Mouse (Mus musculus): Measurements from ENCODE around the gene Etv5. TPM values are rescaled to one million over a fixed set of nuclear protein-coding genes. Genes with fewer than 3 reads are reported as not detected.
"Not testable (repeated sequence)": the region's sequence is repeated elsewhere in the genome, so short reads cannot be mapped to it uniquely, and the experiment has no call there.

Gene Etv5
- total and polyA plus RNA-seq, 2 experiments from 2014 or later: 17.9 to 38.2 TPM

GRCm38 (mm10) chr16:22372225-22372624, 67.3 kb downstream of the Etv5 start:
- WGBS: 82% methylated on average over 1 of the region's 1 CpGs
- Histone ChIP-seq H3K4me3 (ENCODE audit: low read depth, low read length) (no peak overlapping the region), H3K4me2 (ENCODE audit: low read depth, low read length, poor library complexity, severe bottlenecking) (no peak overlapping the region), H3K27ac (ENCODE audit: low read depth, low read length) (no peak overlapping the region), H3K9me3 (ENCODE audit: low read length) (no peaks in the 10 kb centered on the region), H3K9ac (replicated peaks; ENCODE audit: low read length, poor library complexity, severe bottlenecking) (no peak overlapping the region), H3K4me1 (ENCODE audit: insufficient read depth, low read length) (no peaks in the 10 kb centered on the region), H3K36me3 (ENCODE audit: insufficient read depth, low read length) (no peaks in the 10 kb centered on the region), H3K27me3 (ENCODE audit: insufficient read depth, low read length) (no peaks in the 10 kb centered on the region)
- DNase-seq (ENCODE audit: low spot score) (no peak), ATAC-seq (ENCODE audit: low FRiP score) (no peak)
- TF ChIP-seq CTCF (IDR thresholded peaks at IDR 0.05): no peak

- H3K4me2 ChIP-seq (ENCODE audit: low read depth, low read length, poor library complexity, severe bottlenecking): no peak overlapping the region
- no peaks in the 10 kb centered on the region for H3K36me3 ChIP-seq (ENCODE audit: insufficient read depth, low read length)
- H3K9ac ChIP-seq (replicated peaks; ENCODE audit: low read length, poor library complexity, severe bottlenecking): no peak overlapping the region
- ATAC-seq (ENCODE audit: low FRiP score) (no peak), DNase-seq (ENCODE audit: low spot score) (no peak)
- H3K27ac ChIP-seq (ENCODE audit: low read depth, low read length): no peak overlapping the region
- H3K4me3 ChIP-seq (ENCODE audit: low read depth, low read length): no peak overlapping the region
- 91% methylated on average over 7 of the region's 7 CpGs for WGBS
- TF ChIP-seq CTCF (IDR thresholded peaks at IDR 0.05): no peak
- no peaks in the 10 kb centered on the region for H3K9me3 ChIP-seq (ENCODE audit: low read length)
- no peaks in the 10 kb centered on the region for H3K4me1 ChIP-seq (ENCODE audit: insufficient read depth, low read length)
- H3K27me3 ChIP-seq (ENCODE audit: insufficient read depth, low read length): no peaks in the 10 kb centered on the region
These were observed 72.4 kb downstream of the Etv5 start for GRCm38 (mm10) chr16:22367099-22367498.

DNA sequence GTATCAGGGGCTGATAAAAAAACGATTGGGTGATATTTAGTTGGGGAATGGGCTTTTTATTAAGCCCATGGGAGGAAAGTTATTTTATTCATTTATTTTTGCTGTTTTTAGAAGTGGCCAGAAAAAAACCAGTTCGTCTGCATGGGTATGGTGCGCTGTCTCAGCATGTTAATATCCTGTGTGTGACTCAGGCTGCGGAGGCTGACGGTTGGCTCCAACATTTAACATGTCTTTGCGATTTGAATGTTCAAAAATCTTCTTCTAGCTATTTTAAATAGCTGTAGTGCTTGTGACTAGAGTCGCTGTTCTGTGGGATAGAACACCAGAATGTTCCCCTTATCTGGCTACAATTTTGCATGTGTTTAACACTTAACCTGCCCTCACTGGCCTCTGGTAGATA, 73.5 kb downstream of the Etv5 start:
- Histone ChIP-seq H3K27ac (ENCODE audit: low read depth, low read length) (no peak overlapping the region), H3K27me3 (ENCODE audit: insufficient read depth, low read length) (no peaks in the 10 kb centered on the region), H3K9ac (replicated peaks; ENCODE audit: low read length, poor library complexity, severe bottlenecking) (no peak overlapping the region), H3K9me3 (ENCODE audit: low read length) (no peaks in the 10 kb centered on the region), H3K4me1 (ENCODE audit: insufficient read depth, low read length) (no peaks in the 10 kb centered on the region), H3K4me3 (ENCODE audit: low read depth, low read length) (no peak overlapping the region), H3K4me2 (ENCODE audit: low read depth, low read length, poor library complexity, severe bottlenecking) (no peak overlapping the region), H3K36me3 (ENCODE audit: insufficient read depth, low read length) (no peaks in the 10 kb centered on the region)
- no peak for TF ChIP-seq CTCF (IDR thresholded peaks at IDR 0.05)
- DNase-seq (ENCODE audit: low spot score) (no peak), ATAC-seq (ENCODE audit: low FRiP score) (no peak)
- WGBS: 83% methylated on average over 7 of the region's 7 CpGs

- 65% methylated on average over 3 of the region's 3 CpGs for WGBS
- no peaks in the 10 kb centered on the region for H3K36me3 ChIP-seq (ENCODE audit: insufficient read depth, low read length)
- H3K9me3 ChIP-seq (ENCODE audit: low read length): no peaks in the 10 kb centered on the region
- ATAC-seq (ENCODE audit: low FRiP score) (no peak), DNase-seq (ENCODE audit: low spot score) (no peak)
- no peaks in the 10 kb centered on the region for H3K4me1 ChIP-seq (ENCODE audit: insufficient read depth, low read length)
- H3K27ac ChIP-seq (ENCODE audit: low read depth, low read length): no peak overlapping the region
- no peaks in the 10 kb centered on the region for H3K27me3 ChIP-seq (ENCODE audit: insufficient read depth, low read length)
- H3K4me2 ChIP-seq (ENCODE audit: low read depth, low read length, poor library complexity, severe bottlenecking): no peak overlapping the region
- no peak overlapping the region for H3K4me3 ChIP-seq (ENCODE audit: low read depth, low read length)
- no peak overlapping the region for H3K9ac ChIP-seq (replicated peaks; ENCODE audit: low read length, poor library complexity, severe bottlenecking)
- no peak for TF ChIP-seq CTCF (IDR thresholded peaks at IDR 0.05)
These were observed 73.9 kb downstream of the Etv5 start for GRCm38 (mm10) chr16:22365596-22365995.

DNA sequence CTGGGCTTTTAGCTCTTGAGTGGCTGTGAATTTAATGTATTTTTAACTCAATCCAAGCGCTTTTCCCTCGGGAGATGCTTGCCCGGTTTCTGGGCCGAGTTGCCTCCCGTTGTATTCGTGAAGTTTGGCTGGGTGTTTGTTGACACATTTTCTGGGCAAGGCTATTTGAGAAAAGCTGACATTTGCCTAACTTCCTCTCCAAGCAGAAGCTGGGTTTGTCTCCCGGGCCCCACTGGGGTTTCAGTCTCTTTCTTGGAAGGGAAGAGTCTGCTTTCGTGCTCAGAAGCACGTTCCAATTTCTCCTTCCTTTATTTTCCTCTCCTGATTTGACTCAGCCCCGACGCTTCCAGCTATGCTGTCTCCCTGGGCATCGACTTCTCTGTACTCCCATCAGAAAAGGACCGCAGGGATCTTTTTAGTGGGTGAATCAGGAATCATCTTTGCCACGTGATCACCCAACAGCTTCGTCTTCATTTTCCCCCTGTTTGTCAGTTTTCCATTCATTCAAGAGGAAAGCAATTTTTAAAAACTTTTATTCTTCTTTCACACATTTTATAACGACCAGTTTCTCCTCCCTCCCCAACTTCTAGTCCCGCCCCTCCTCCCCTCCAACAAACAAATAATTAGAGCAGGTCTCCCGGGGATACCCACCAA, 80.7 kb downstream of the Etv5 start:
- H3K27ac ChIP-seq (ENCODE audit: low read depth, low read length): 0 out of 2 replicates have a peak overlapping the region, but pooled peaks have one; percentile 6
- no peaks in the 10 kb centered on the region for H3K36me3 ChIP-seq (ENCODE audit: insufficient read depth, low read length)
- TF ChIP-seq CTCF (IDR thresholded peaks at IDR 0.05): no peak
- ATAC-seq (ENCODE audit: low FRiP score) (no peak), DNase-seq (ENCODE audit: low spot score) (peak; percentile 39)
- H3K4me3 ChIP-seq (ENCODE audit: low read depth, low read length): no peak overlapping the region
- H3K4me1 ChIP-seq (ENCODE audit: insufficient read depth, low read length): peaks cover 4% of the 10 kb centered on the region; the same call in 1 of the 2 replicates
- no peak overlapping the region for H3K9ac ChIP-seq (replicated peaks; ENCODE audit: low read length, poor library complexity, severe bottlenecking)
- no peaks in the 10 kb centered on the region for H3K27me3 ChIP-seq (ENCODE audit: insufficient read depth, low read length)
- WGBS: 24% methylated on average over 18 of the region's 18 CpGs
- H3K4me2 ChIP-seq (ENCODE audit: low read depth, low read length, poor library complexity, severe bottlenecking): peak overlapping the region; percentile 26
- H3K9me3 ChIP-seq (ENCODE audit: low read length): no peaks in the 10 kb centered on the region

DNA sequence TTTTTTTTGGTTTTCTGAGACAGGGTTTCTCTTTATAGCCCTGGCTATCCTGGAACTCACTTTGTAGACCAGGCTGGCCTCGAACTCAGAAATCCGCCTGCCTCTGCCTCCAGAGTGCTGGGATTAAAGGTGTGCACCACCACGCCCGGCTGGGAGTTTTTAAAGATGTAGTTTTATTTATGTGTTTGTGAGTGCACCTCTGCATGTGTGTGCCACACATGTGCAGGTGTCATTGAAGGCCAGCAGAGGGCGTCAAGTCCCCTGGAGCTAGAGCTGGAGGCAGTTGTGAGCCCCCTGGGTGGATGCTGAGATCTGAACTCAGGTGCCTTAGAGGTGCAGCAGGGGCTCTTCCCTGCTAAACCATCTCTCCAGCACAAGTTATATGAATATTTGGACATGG, 85.3 kb downstream of the Etv5 start:
- H3K27me3 ChIP-seq (ENCODE audit: insufficient read depth, low read length); H3K9ac ChIP-seq (replicated peaks; ENCODE audit: low read length, poor library complexity, severe bottlenecking); DNase-seq (ENCODE audit: low spot score); ATAC-seq (ENCODE audit: low FRiP score); H3K4me2 ChIP-seq (ENCODE audit: low read depth, low read length, poor library complexity, severe bottlenecking); H3K4me3 ChIP-seq (ENCODE audit: low read depth, low read length); H3K36me3 ChIP-seq (ENCODE audit: insufficient read depth, low read length); H3K9me3 ChIP-seq (ENCODE audit: low read length); H3K4me1 ChIP-seq (ENCODE audit: insufficient read depth, low read length); H3K27ac ChIP-seq (ENCODE audit: low read depth, low read length): not testable (repeated sequence)
- WGBS: 87% methylated on average over 5 of the region's 5 CpGs

Measured in midbrain, postnatal 0 days (tissue).